Mouse (Mus musculus) limb, embryonic 14.5 days (tissue): ENCODE measurements at regions not wholly inside any gene's neighbourhood (a gene's known extent, or its start where the extent isn't known, plus 50 kb on each side); places are given as distances from the start of the nearest gene placed in this dataset.

Experiments
- ATAC-seq: fragments of 200-750 bp; cut with Nextera tagmentation; 2 replicates; pipeline ENCODE4 v1.8.0; 2017; ENCODE audit warnings: low read depth, moderate number of reproducible peaks, moderate TSS enrichment; ENCODE audit not compliant: low FRiP score
- DNase-seq: peaks from one replicate; pipeline ENCODE4 v3.0.0-alpha.2; 2015; ENCODE audit warnings: low spot score
- H3K27ac ChIP-seq: fragments of 300-500 bp; sonication (generic); replicated peaks from 2 replicates; pipeline ENCODE4 v1.5.1; 2014; ENCODE audit warnings: low read depth, mild to moderate bottlenecking, low read length, moderate library complexity, mixed read lengths
- H3K27me3 ChIP-seq: fragments of 300-500 bp; sonication (generic); 2 replicates; pipeline ENCODE4 v1.6.1; 2014; ENCODE audit warnings: low read length, mixed read lengths; ENCODE audit not compliant: control insufficient read depth, insufficient read depth
- H3K36me3 ChIP-seq: fragments of 300-500 bp; sonication (generic); 2 replicates; pipeline ENCODE4 v1.6.1; 2014; ENCODE audit warnings: mild to moderate bottlenecking, low read length, moderate library complexity, mixed read lengths; ENCODE audit not compliant: control insufficient read depth, insufficient read depth
- H3K4me1 ChIP-seq: fragments of 300-500 bp; sonication (generic); 2 replicates; pipeline ENCODE4 v1.6.1; 2014; ENCODE audit warnings: antibody characterized with exemption, low read length, mixed read lengths; ENCODE audit not compliant: control insufficient read depth, insufficient read depth
- H3K4me2 ChIP-seq: fragments of 300-500 bp; sonication (generic); replicated peaks from 2 replicates; pipeline ENCODE4 v1.6.1; 2014; ENCODE audit warnings: low read depth, mild to moderate bottlenecking, low read length, moderate library complexity; ENCODE audit not compliant: severe bottlenecking
- H3K4me3 ChIP-seq: fragments of 300-500 bp; sonication (generic); replicated peaks from 2 replicates; pipeline ENCODE4 v1.5.1; 2014; ENCODE audit warnings: low read length
- H3K9ac ChIP-seq: fragments of 300-500 bp; sonication (generic); 2 replicates; pipeline ENCODE4 v1.6.1; 2014; ENCODE audit warnings: mild to moderate bottlenecking, low read depth, low read length, moderate library complexity; ENCODE audit not compliant: severe bottlenecking
- H3K9me3 ChIP-seq: fragments of 300-500 bp; sonication (generic); 2 replicates; pipeline ENCODE4 v1.6.1; 2016; ENCODE audit warnings: low read length; ENCODE audit not compliant: control insufficient read depth
- POLR2A ChIP-seq: fragments of 200-500 bp; IDR thresholded peaks from 2 replicates; pipeline ENCODE4 v1.8.0; 2012; ENCODE audit warnings: inconsistent platforms, mild to moderate bottlenecking, moderate library complexity, borderline replicate concordance; ENCODE audit not compliant: insufficient read depth, insufficient read length; ENCODE audit errors: extremely low read depth
- WGBS: fragments of 180-500 bp; shearing (Covaris S2); extraction: QIAGEN DNeasy Blood & Tissue Kit; methylation state at CpG from one replicate; pipeline ENCODE4 v1.1.7; 2014; 5-methylcytosine and 5-hydroxymethylcytosine counted together

DNA sequence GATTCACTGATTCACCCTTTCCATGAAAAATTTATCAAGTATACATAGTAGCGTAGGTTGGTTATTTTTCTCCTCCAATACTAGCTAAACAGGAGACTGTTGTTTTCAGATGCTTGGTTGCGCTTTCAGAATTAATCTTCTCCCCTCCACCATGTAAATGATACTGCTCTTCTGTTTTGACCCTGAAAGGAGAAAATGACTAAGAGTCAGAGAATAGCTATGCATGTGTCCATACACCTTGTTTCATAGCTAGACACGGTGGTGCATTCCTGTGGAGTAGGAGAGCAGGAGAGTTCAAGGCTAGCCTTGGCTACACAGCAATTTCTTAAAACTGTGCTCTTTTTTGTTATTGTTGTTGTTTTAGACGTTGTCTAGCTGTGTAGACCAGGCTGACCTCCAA, 62.8 kb upstream of the Foxn3 start:
- no peaks in the 10 kb centered on the region for H3K36me3 ChIP-seq
- TF ChIP-seq POLR2A, result no peak
- H3K4me2 ChIP-seq, result no peak overlapping the region
- no peaks in the 10 kb centered on the region for H3K9me3 ChIP-seq
- no peak overlapping the region for H3K9ac ChIP-seq
- no peak overlapping the region for H3K4me3 ChIP-seq
- WGBS, result 82% methylated on average over 4 of the region's 4 CpGs
- H3K27me3 ChIP-seq, result no peaks in the 10 kb centered on the region
- DNase-seq (no peak), ATAC-seq (no peak)
- H3K4me1 ChIP-seq, result peaks cover 3% of the 10 kb centered on the region; the same call in 1 of the 2 replicates
- H3K27ac ChIP-seq, result no peak overlapping the region

DNA sequence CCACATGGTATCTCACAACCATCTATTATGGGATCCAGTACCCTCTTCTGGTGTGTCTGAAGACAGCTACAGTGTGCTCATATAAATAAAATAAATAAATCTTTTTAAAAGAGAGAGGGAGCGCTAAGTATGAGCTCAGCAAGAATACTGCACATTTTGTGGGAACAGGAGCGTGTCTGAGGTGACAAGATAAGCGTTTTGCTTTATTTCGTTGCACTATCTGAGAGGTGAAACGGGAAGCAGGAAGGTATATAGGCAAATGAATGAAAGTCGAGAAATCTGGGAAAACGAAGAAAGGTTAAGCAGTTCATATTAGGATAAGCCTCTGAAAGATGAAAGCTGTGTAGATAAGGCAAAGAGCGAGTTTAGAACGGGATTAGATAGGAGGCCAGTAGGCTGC, 61.7 kb upstream of the Foxn3 start:
- Histone ChIP-seq H3K4me2 (no peak overlapping the region), H3K27me3 (no peaks in the 10 kb centered on the region), H3K9ac (no peak overlapping the region), H3K4me1 (peaks cover 3% of the 10 kb centered on the region; the same call in 1 of the 2 replicates), H3K4me3 (no peak overlapping the region), H3K9me3 (no peaks in the 10 kb centered on the region), H3K27ac (no peak overlapping the region), H3K36me3 (no peaks in the 10 kb centered on the region)
- DNase-seq, result no peak
- no peak for ATAC-seq
- TF ChIP-seq POLR2A, result no peak
- 90% methylated on average over 9 of the region's 9 CpGs for WGBS

DNA sequence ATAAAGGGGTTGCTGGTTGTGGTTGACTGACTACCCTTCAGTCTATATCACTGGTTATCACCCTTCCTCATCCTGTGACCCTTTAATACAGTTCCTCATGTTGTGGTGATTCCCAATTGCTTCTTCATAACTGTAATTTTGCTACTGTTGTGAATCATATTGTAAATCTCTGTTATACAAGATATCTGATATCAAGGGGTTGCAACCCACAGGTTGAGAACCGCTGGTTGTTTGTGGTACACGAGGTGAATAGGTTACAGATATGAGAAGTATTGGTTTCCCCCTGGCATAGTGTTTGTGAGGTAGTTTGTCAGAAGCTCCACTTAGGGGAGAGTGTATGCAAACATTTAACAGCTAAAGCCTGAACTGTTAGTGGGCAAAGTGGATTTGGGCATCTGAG, 58.9 kb upstream of the Foxn3 start:
- Histone ChIP-seq H3K9me3 (no peaks in the 10 kb centered on the region), H3K9ac (no peak overlapping the region), H3K27ac (no peak overlapping the region), H3K36me3 (no peaks in the 10 kb centered on the region), H3K27me3 (no peaks in the 10 kb centered on the region), H3K4me3 (no peak overlapping the region), H3K4me2 (no peak overlapping the region), H3K4me1 (no peaks in the 10 kb centered on the region)
- no peak for DNase-seq
- TF ChIP-seq POLR2A, result no peak
- WGBS, result 83% methylated on average over 2 of the region's 2 CpGs
- no peak for ATAC-seq

- 86% methylated on average over 14 of the region's 14 CpGs for WGBS
- Histone ChIP-seq H3K4me1 (no peaks in the 10 kb centered on the region), H3K27me3 (no peaks in the 10 kb centered on the region), H3K9me3 (no peaks in the 10 kb centered on the region), H3K4me3 (no peak overlapping the region), H3K4me2 (no peak overlapping the region), H3K27ac (no peak overlapping the region), H3K9ac (no peak overlapping the region), H3K36me3 (no peaks in the 10 kb centered on the region)
- ATAC-seq, result no peak
- no peak for TF ChIP-seq POLR2A
- DNase-seq, result no peak
Observed at GRCm38 (mm10) chr12:99617241-99617804, 53.9 kb upstream of the Foxn3 start.

GRCm38 (mm10) chr12:99614420-99614819, 51.0 kb upstream of the Foxn3 start:
- DNase-seq (no peak), ATAC-seq (no peak)
- Histone ChIP-seq H3K4me3 (no peak overlapping the region), H3K9ac (no peak overlapping the region), H3K4me1 (no peaks in the 10 kb centered on the region), H3K27ac (no peak overlapping the region), H3K4me2 (no peak overlapping the region), H3K9me3 (no peaks in the 10 kb centered on the region), H3K27me3 (no peaks in the 10 kb centered on the region), H3K36me3 (no peaks in the 10 kb centered on the region)
- WGBS, result 42% methylated on average over 6 of the region's 6 CpGs
- TF ChIP-seq POLR2A, result no peak
